In genomic region chr16:89920417-89920816, GRCm38 (mm10) we compare ENCODE assay signal across 21 mouse cellular contexts.
A peak's percentile ranks its signal among the peaks of the same experiment; 100 is the strongest.
DNase-seq lines count a peak whose midpoint lies in the region; ATAC-seq and TF ChIP-seq lines count a peak whose summit lies in the region.
"Had no signal": no experiment of that assay in that cellular context is flagged by ENCODE, and none has a peak within 500 bp of the region (broad histone marks: within the 10 kb centered on the region; RNA-seq: fewer than 3 reads in every experiment).

No protein-coding gene starts in this region.

- no peaks in the 10 kb centered on the region for H3K36me3 ChIP-seq in forebrain, embryonic 13.5 days (ENCODE audit: poor library complexity, severe bottlenecking)
- no peaks in the 10 kb centered on the region for H3K36me3 ChIP-seq in forebrain, embryonic 14.5 days (ENCODE audit: control insufficient read depth, insufficient read depth, low read length)
- H3K36me3 ChIP-seq in kidney, embryonic 16.5 days (ENCODE audit: insufficient read depth, low read length): no peaks in the 10 kb centered on the region
- H3K36me3 ChIP-seq: embryonic facial prominence, embryonic 15.5 days; G1E; intestine, embryonic 15.5 days had no signal

- 0 out of 2 replicates have a peak overlapping the region, but pooled peaks have one; percentile 15 for H3K27ac ChIP-seq in forebrain, embryonic 13.5 days
- H3K27ac ChIP-seq in forebrain, embryonic 14.5 days (ENCODE audit: low read depth, low read length): no peak overlapping the region
- peak overlapping the region; percentile 90 for H3K27ac ChIP-seq in layer of hippocampus, adult 2 months
- H3K27ac ChIP-seq in kidney, embryonic 16.5 days (ENCODE audit: low read length): no peak overlapping the region
- H3K27ac ChIP-seq: embryonic facial prominence, embryonic 15.5 days; gastrocnemius, adult 2 months; hindbrain, embryonic 14.5 days; intestine, embryonic 15.5 days had no signal

- H3K9ac ChIP-seq in forebrain, embryonic 13.5 days: no peak overlapping the region
- no peak overlapping the region for H3K9ac ChIP-seq in forebrain, embryonic 14.5 days (ENCODE audit: low read length)
- H3K9ac ChIP-seq in kidney, embryonic 16.5 days (replicated peaks; ENCODE audit: low read length): no peak overlapping the region; the same call in 1 of the 2 replicates
- H3K9ac ChIP-seq: embryonic facial prominence, embryonic 15.5 days; hindbrain, embryonic 14.5 days; intestine, embryonic 15.5 days had no signal

- no peak for TF ChIP-seq CTCF in layer of hippocampus, adult 2 months (conservative IDR thresholded peaks at IDR 0.05)

- H3K4me3 ChIP-seq in forebrain, embryonic 13.5 days: no peak overlapping the region
- no peak overlapping the region for H3K4me3 ChIP-seq in forebrain, embryonic 14.5 days (ENCODE audit: low read depth, low read length)
- H3K4me3 ChIP-seq in layer of hippocampus, adult 2 months: no peak overlapping the region
- no peak overlapping the region for H3K4me3 ChIP-seq in kidney, embryonic 16.5 days (ENCODE audit: low read length)
- H3K4me3 ChIP-seq: embryonic facial prominence, embryonic 15.5 days; erythroblast, embryonic 14.5 days; gastrocnemius, adult 2 months; intestine, embryonic 15.5 days had no signal

- H3K4me1 ChIP-seq in forebrain, embryonic 13.5 days: peaks cover 48% of the 10 kb centered on the region
- H3K4me1 ChIP-seq in forebrain, embryonic 14.5 days (ENCODE audit: control insufficient read depth, insufficient read depth, low read length): peaks cover 19% of the 10 kb centered on the region
- 0 out of 2 replicates have a peak, but pooled peaks cover 7% of the 10 kb centered on the region for H3K4me1 ChIP-seq in kidney, embryonic 16.5 days (ENCODE audit: insufficient read depth, low read length)

- WGBS in forebrain, embryonic 13.5 days: 73% methylated on average over 8 of the region's 8 CpGs
- WGBS in forebrain, embryonic 14.5 days: 72% methylated on average over 8 of the region's 8 CpGs
- WGBS in kidney, embryonic 16.5 days: 61% methylated on average over 8 of the region's 8 CpGs

- H3K9me3 ChIP-seq in forebrain, embryonic 13.5 days (replicated peaks): no peaks in the 10 kb centered on the region
- H3K9me3 ChIP-seq in forebrain, embryonic 14.5 days (replicated peaks; ENCODE audit: control insufficient read depth, low read length): no peaks in the 10 kb centered on the region
- no peaks in the 10 kb centered on the region for H3K9me3 ChIP-seq in kidney, embryonic 16.5 days (ENCODE audit: low read length)
- H3K9me3 ChIP-seq: embryonic facial prominence, embryonic 15.5 days; intestine, embryonic 15.5 days had no signal

- DNase-seq in forebrain, embryonic 14.5 days (ENCODE audit: low spot score): no peak
- DNase-seq in layer of hippocampus, adult 2 months (ENCODE audit: low spot score in 2 of 2): no peak
- no peak for DNase-seq in layer of hippocampus, adult 9-10 months (ENCODE audit: low spot score)
- DNase-seq in 416B (ENCODE audit: low read depth): peak; percentile 47
- peak; percentile 43 for DNase-seq in R1 (ENCODE audit: low read depth, low spot score)
- DNase-seq in kidney, adult 8-10 months: no peak
- DNase-seq: adrenal gland, postnatal 10 days; cerebellum, postnatal 10 days; embryo, embryonic 11 days; gastrocnemius, adult 2 months; gastrocnemius, postnatal 25 days; heart, postnatal 10 days; heart, postnatal 4 days; kidney, adult 18-20 months had no signal

- no peaks in the 10 kb centered on the region for H3K27me3 ChIP-seq in forebrain, embryonic 13.5 days
- H3K27me3 ChIP-seq in forebrain, embryonic 14.5 days (replicated peaks; ENCODE audit: control insufficient read depth, insufficient read depth, low read length): no peaks in the 10 kb centered on the region
- no peaks in the 10 kb centered on the region for H3K27me3 ChIP-seq in kidney, embryonic 16.5 days (ENCODE audit: insufficient read depth, low read length)
- H3K27me3 ChIP-seq: embryonic facial prominence, embryonic 15.5 days; intestine, embryonic 15.5 days had no signal

- no peak for ATAC-seq in forebrain, embryonic 13.5 days
- no peak for ATAC-seq in forebrain, embryonic 14.5 days
- ATAC-seq in kidney, embryonic 16.5 days (ENCODE audit: low FRiP score, low TSS enrichment): no peak
- ATAC-seq: intestine, embryonic 15.5 days had no signal

- H3K4me2 ChIP-seq in forebrain, embryonic 13.5 days: no peak overlapping the region
- no peak overlapping the region for H3K4me2 ChIP-seq in forebrain, embryonic 14.5 days (ENCODE audit: low read length)
- H3K4me2 ChIP-seq in kidney, embryonic 16.5 days (replicated peaks; ENCODE audit: low read depth, low read length): no peak overlapping the region
- H3K4me2 ChIP-seq: embryonic facial prominence, embryonic 15.5 days; hindbrain, embryonic 14.5 days; intestine, embryonic 15.5 days had no signal

Comparison
In these comparisons a context has a peak if more than half of its experiments do, and no peak if none do; other contexts are left out.
1. H3K27ac ChIP-seq: peak in forebrain, embryonic 13.5 days (single experiment) and layer of hippocampus, adult 2 months (single experiment); none in forebrain, embryonic 14.5 days (single experiment) and kidney, embryonic 16.5 days (single experiment).
2. DNase-seq: peak in 416B (single experiment) and R1 (single experiment); none in forebrain, embryonic 14.5 days (single experiment), layer of hippocampus, adult 2 months (0 of 2), layer of hippocampus, adult 9-10 months (single experiment) and kidney, adult 8-10 months (0 of 2).